Mouse (Mus musculus): ENCODE measurements at regions not wholly inside any gene's neighbourhood (a gene's known extent, or its start where the extent isn't known, plus 50 kb on each side); places are given as distances from the start of the nearest gene placed in this dataset.

- 91% methylated on average over 4 of the region's 4 CpGs for WGBS
- no peak for ATAC-seq (ENCODE audit: low FRiP score, low read depth)
- no peaks in the 10 kb centered on the region for H3K9me3 ChIP-seq
These were observed 113.4 kb upstream of the Hes1 start for GRCm38 (mm10) chr16:29950791-29951190.

GRCm38 (mm10) chr16:29954700-29955099, 109.5 kb upstream of the Hes1 start:
- Histone ChIP-seq H3K4me3 (no peak overlapping the region), H3K27ac (replicated peaks) (no peak overlapping the region), H3K27me3 (peaks cover 18% of the 10 kb centered on the region; the same call in 1 of the 2 replicates), H3K9ac (replicated peaks) (no peak overlapping the region), H3K36me3 (no peaks in the 10 kb centered on the region), H3K4me1 (no peaks in the 10 kb centered on the region), H3K4me2 (replicated peaks) (no peak overlapping the region), H3K9me3 (no peaks in the 10 kb centered on the region)
- WGBS: 94% methylated on average over 10 of the region's 10 CpGs
- ATAC-seq (ENCODE audit: low FRiP score, low read depth): no peak

More at GRCm38 (mm10) chr16:29950791-29951190, 113.4 kb upstream of the Hes1 start:
- no peak overlapping the region for H3K27ac ChIP-seq (replicated peaks)
- H3K9ac ChIP-seq (replicated peaks): no peak overlapping the region
- H3K4me3 ChIP-seq: no peak overlapping the region
- peaks cover 38% of the 10 kb centered on the region; the same call in 1 of the 2 replicates for H3K27me3 ChIP-seq
- no peak overlapping the region for H3K4me2 ChIP-seq (replicated peaks)
- no peaks in the 10 kb centered on the region for H3K36me3 ChIP-seq
- H3K4me1 ChIP-seq: peaks cover 7% of the 10 kb centered on the region

GRCm38 (mm10) chr16:29956904-29957303, 107.3 kb upstream of the Hes1 start:
- Histone ChIP-seq H3K4me1 (no peaks in the 10 kb centered on the region), H3K27ac (replicated peaks) (no peak overlapping the region), H3K4me3 (no peak overlapping the region), H3K27me3 (0 out of 2 replicates have a peak, but pooled peaks cover 8% of the 10 kb centered on the region), H3K4me2 (replicated peaks) (no peak overlapping the region), H3K36me3 (no peaks in the 10 kb centered on the region), H3K9me3 (no peaks in the 10 kb centered on the region), H3K9ac (replicated peaks) (no peak overlapping the region)
- ATAC-seq (ENCODE audit: low FRiP score, low read depth): no peak
- 72% methylated on average over 7 of the region's 7 CpGs for WGBS

GRCm38 (mm10) chr16:29959939-29960637, 104.1 kb upstream of the Hes1 start:
- no peak for ATAC-seq (ENCODE audit: low FRiP score, low read depth)
- no peak overlapping the region for H3K9ac ChIP-seq (replicated peaks)
- H3K36me3 ChIP-seq: no peaks in the 10 kb centered on the region
- H3K4me3 ChIP-seq: no peak overlapping the region
- 0 out of 2 replicates have a peak, but pooled peaks cover 2% of the 10 kb centered on the region for H3K27me3 ChIP-seq
- H3K27ac ChIP-seq (replicated peaks): no peak overlapping the region
- H3K9me3 ChIP-seq: no peaks in the 10 kb centered on the region
- H3K4me1 ChIP-seq: no peaks in the 10 kb centered on the region
- H3K4me2 ChIP-seq (replicated peaks): no peak overlapping the region
- WGBS: 83% methylated on average over 12 of the region's 12 CpGs

GRCm38 (mm10) chr16:29963284-29963683, 100.9 kb upstream of the Hes1 start:
- no peaks in the 10 kb centered on the region for H3K36me3 ChIP-seq
- H3K9ac ChIP-seq (replicated peaks): no peak overlapping the region
- no peaks in the 10 kb centered on the region for H3K9me3 ChIP-seq
- 83% methylated on average over 4 of the region's 4 CpGs for WGBS
- no peaks in the 10 kb centered on the region for H3K27me3 ChIP-seq
- H3K4me2 ChIP-seq (replicated peaks): no peak overlapping the region
- ATAC-seq (ENCODE audit: low FRiP score, low read depth): no peak
- H3K4me1 ChIP-seq: no peaks in the 10 kb centered on the region
- no peak overlapping the region for H3K27ac ChIP-seq (replicated peaks)
- H3K4me3 ChIP-seq: no peak overlapping the region

- 93% methylated on average over 8 of the region's 8 CpGs for WGBS
These were observed 99.6 kb upstream of the Hes1 start for GRCm38 (mm10) chr16:29964563-29964962.

GRCm38 (mm10) chr16:29968743-29969142, 95.4 kb upstream of the Hes1 start:
- Histone ChIP-seq H3K4me1 (0 out of 2 replicates have a peak, but pooled peaks cover 5% of the 10 kb centered on the region), H3K27me3 (peaks cover 4% of the 10 kb centered on the region; the same call in 1 of the 2 replicates), H3K4me2 (replicated peaks) (no peak overlapping the region), H3K27ac (replicated peaks) (no peak overlapping the region), H3K36me3 (no peaks in the 10 kb centered on the region), H3K9ac (replicated peaks) (no peak overlapping the region), H3K9me3 (no peaks in the 10 kb centered on the region), H3K4me3 (no peak overlapping the region)
- no peak for ATAC-seq (ENCODE audit: low FRiP score, low read depth)
- 84% methylated on average over 5 of the region's 5 CpGs for WGBS

More at GRCm38 (mm10) chr16:29964563-29964962, 99.6 kb upstream of the Hes1 start:
- no peaks in the 10 kb centered on the region for H3K4me1 ChIP-seq
- no peaks in the 10 kb centered on the region for H3K36me3 ChIP-seq
- H3K9ac ChIP-seq (replicated peaks): no peak overlapping the region
- H3K9me3 ChIP-seq: no peaks in the 10 kb centered on the region
- H3K4me3 ChIP-seq: no peak overlapping the region
- no peak overlapping the region for H3K27ac ChIP-seq (replicated peaks)
- no peaks in the 10 kb centered on the region; the same call in 1 of the 2 replicates for H3K27me3 ChIP-seq
- no peak for ATAC-seq (ENCODE audit: low FRiP score, low read depth)
- no peak overlapping the region for H3K4me2 ChIP-seq (replicated peaks)

- no peaks in the 10 kb centered on the region for H3K36me3 ChIP-seq
- 30% methylated on average over 1 of the region's 1 CpGs for WGBS
- H3K4me3 ChIP-seq: no peak overlapping the region
- no peak overlapping the region for H3K9ac ChIP-seq (replicated peaks)
- H3K27ac ChIP-seq (replicated peaks): no peak overlapping the region
- no peak overlapping the region for H3K4me2 ChIP-seq (replicated peaks)
- no peaks in the 10 kb centered on the region for H3K9me3 ChIP-seq
- H3K27me3 ChIP-seq: peaks cover 26% of the 10 kb centered on the region
- 0 out of 2 replicates have a peak, but pooled peaks cover 5% of the 10 kb centered on the region for H3K4me1 ChIP-seq
- ATAC-seq (ENCODE audit: low FRiP score, low read depth): no peak
These were observed 91.4 kb upstream of the Hes1 start for GRCm38 (mm10) chr16:29972741-29973141.

- Histone ChIP-seq H3K27ac (replicated peaks) (no peak overlapping the region), H3K4me1 (0 out of 2 replicates have a peak, but pooled peaks cover 5% of the 10 kb centered on the region), H3K4me3 (no peak overlapping the region), H3K27me3 (peaks cover 28% of the 10 kb centered on the region), H3K9me3 (no peaks in the 10 kb centered on the region), H3K9ac (replicated peaks) (no peak overlapping the region), H3K4me2 (replicated peaks) (no peak overlapping the region), H3K36me3 (no peaks in the 10 kb centered on the region)
- WGBS: 80% methylated on average over 7 of the region's 7 CpGs
- no peak for ATAC-seq (ENCODE audit: low FRiP score, low read depth)
These were observed 90.9 kb upstream of the Hes1 start for GRCm38 (mm10) chr16:29973250-29973649.

GRCm38 (mm10) chr16:29975800-29976199, 88.4 kb upstream of the Hes1 start:
- H3K4me3 ChIP-seq: no peak overlapping the region
- H3K27me3 ChIP-seq: peaks cover 28% of the 10 kb centered on the region
- no peak overlapping the region for H3K27ac ChIP-seq (replicated peaks)
- no peak overlapping the region; the same call in 1 of the 2 replicates for H3K9ac ChIP-seq (replicated peaks)
- 0 out of 2 replicates have a peak, but pooled peaks cover 5% of the 10 kb centered on the region for H3K4me1 ChIP-seq
- no peaks in the 10 kb centered on the region for H3K9me3 ChIP-seq
- WGBS: 89% methylated on average over 3 of the region's 3 CpGs
- no peak overlapping the region for H3K4me2 ChIP-seq (replicated peaks)
- no peak for ATAC-seq (ENCODE audit: low FRiP score, low read depth)
- H3K36me3 ChIP-seq: no peaks in the 10 kb centered on the region

GRCm38 (mm10) chr16:29977011-29977410, 87.2 kb upstream of the Hes1 start:
- no peak overlapping the region for H3K9ac ChIP-seq (replicated peaks)
- no peak for ATAC-seq (ENCODE audit: low FRiP score, low read depth)
- no peak overlapping the region for H3K4me3 ChIP-seq
- no peak overlapping the region for H3K4me2 ChIP-seq (replicated peaks)
- peaks cover 24% of the 10 kb centered on the region for H3K27me3 ChIP-seq
- H3K36me3 ChIP-seq: no peaks in the 10 kb centered on the region
- 69% methylated on average over 3 of the region's 3 CpGs for WGBS
- H3K9me3 ChIP-seq: no peaks in the 10 kb centered on the region
- H3K27ac ChIP-seq (replicated peaks): no peak overlapping the region
- H3K4me1 ChIP-seq: 0 out of 2 replicates have a peak, but pooled peaks cover 5% of the 10 kb centered on the region

- no peak overlapping the region for H3K4me2 ChIP-seq (replicated peaks)
- H3K27ac ChIP-seq (replicated peaks): no peak overlapping the region
- H3K9ac ChIP-seq (replicated peaks): no peak overlapping the region
- no peaks in the 10 kb centered on the region for H3K9me3 ChIP-seq
- peaks cover 24% of the 10 kb centered on the region for H3K27me3 ChIP-seq
- H3K4me1 ChIP-seq: 0 out of 2 replicates have a peak, but pooled peaks cover 5% of the 10 kb centered on the region
- no peak overlapping the region for H3K4me3 ChIP-seq
- H3K36me3 ChIP-seq: no peaks in the 10 kb centered on the region
- 63% methylated on average over 8 of the region's 8 CpGs for WGBS
- no peak for ATAC-seq (ENCODE audit: low FRiP score, low read depth)
These were observed 86.5 kb upstream of the Hes1 start for GRCm38 (mm10) chr16:29977711-29978110.
